Mouse (Mus musculus) thymus, postnatal 14 days (tissue): ENCODE data around the gene Dnajc17.
A peak's percentile ranks its signal among the peaks of the same experiment; 100 is the strongest.

Experiments
- DNase-seq: peaks from one replicate; pipeline ENCODE4 v3.0.0; 2021

Gene Dnajc17

DNA sequence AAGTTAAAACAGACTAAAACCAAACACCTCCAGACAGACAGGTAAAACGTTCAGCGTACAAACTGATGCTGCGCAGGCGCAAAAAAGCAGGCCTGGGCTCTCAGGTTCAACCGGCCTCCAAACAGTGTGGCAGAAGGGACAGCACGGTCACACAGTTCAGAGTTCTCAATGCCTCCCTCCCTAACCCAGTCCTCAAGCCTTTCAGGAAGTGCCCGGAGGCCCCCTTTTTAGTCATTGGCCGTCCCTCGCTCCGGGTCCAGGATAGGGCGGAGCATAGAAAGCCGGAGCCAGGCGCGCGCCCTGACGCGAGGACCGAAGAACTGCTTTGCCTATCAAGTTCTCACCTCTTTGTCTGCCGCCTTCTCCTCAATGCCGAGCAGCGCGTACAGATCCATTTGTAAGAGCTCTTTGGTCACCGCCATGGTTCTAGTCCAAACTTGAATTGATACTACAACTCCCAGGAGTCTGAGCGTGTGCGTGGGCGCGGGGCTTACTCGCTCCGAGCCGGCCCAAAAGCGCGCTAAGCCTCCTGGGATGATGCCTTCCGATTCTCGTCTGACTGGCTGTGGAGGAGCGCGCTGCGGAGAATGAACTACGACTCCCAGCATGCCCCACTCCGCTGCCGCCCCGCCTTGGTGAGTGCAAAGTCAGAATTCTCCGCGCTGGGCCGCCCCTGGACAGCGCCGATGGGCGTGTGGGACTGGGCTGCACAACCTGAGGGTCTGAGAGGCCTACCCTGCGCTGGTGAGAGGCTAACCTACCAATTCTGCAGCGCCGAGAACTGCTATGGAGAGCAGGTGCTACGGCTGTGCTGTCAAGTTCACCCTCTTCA lies at the start of gene Dnajc17, which contains the start of gene Zfyve19:
Dnajc17 (minus strand) TSS at position 452 of the 832 bp plus-strand sequence.
Zfyve19 (plus strand) TSS at position 274 of the 832 bp plus-strand sequence.
- peak; percentile 95 for DNase-seq

DNA sequence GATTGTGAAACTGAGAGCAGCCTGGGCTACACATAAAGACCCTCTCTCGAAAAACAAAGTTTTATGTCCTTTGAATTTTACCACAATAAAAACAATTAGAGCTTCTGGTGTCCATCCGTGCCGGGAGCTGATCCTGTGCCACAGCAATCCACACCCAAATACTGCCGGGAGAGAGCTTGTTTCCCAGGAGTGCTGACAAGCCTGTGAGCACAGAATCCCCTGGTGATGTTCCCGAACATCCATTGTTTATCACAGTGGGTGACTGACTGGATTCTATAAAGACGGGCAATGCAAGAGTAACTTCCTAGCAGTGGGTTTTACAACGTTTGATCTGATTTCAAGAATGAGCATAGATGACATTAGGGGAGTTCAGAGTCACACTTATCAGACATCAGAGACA lies 46.4 kb upstream of the Dnajc17 start:
- no peak for DNase-seq

DNA sequence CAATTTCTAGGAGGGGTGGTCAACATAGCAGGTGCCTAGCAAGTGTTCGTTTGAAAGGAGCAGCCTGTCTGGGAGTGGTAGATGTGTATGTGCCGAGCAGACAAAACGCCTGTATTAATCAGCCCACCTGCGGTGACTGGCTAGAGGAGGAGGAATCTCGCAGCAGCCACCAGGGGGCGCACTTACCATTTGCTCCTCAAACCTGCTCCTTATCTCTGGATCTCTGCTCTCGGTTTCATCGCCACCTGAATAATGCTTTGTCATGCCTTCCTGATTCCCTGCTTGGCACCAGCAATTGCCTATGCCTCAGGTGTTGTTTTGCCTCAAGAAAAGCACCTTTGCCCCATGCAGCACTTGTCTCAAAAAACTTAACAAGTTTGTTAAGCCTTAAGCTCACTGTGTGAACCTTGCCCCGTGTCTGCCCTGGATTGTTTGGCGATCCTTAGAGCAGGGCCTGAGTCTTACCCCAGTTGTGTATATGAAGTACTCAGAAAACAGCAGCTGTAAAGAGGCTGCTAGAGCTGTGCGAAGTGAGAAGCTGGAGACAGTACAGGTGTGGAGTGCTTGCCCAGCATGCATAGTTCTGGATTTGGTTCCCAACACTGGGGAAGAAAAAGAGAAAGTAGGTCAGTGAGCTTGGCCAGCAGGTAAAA lies 42.4 kb upstream of the Dnajc17 start:
- peak; percentile 90 for DNase-seq

- no peak for DNase-seq
Measured at GRCm38 (mm10) chr2:119250377-119250776, 41.8 kb upstream of the Dnajc17 start.

GRCm38 (mm10) chr2:119249592-119250061 lies 41.0 kb upstream of the Dnajc17 start:
- DNase-seq, result no peak

- DNase-seq, result no peak
Measured at GRCm38 (mm10) chr2:119247904-119248303, 39.3 kb upstream of the Dnajc17 start.

GRCm38 (mm10) chr2:119245246-119245645 lies 36.7 kb upstream of the Dnajc17 start:
- DNase-seq, result no peak

- no peak for DNase-seq
Measured at GRCm38 (mm10) chr2:119242548-119242947, 34.0 kb upstream of the Dnajc17 start.

DNA sequence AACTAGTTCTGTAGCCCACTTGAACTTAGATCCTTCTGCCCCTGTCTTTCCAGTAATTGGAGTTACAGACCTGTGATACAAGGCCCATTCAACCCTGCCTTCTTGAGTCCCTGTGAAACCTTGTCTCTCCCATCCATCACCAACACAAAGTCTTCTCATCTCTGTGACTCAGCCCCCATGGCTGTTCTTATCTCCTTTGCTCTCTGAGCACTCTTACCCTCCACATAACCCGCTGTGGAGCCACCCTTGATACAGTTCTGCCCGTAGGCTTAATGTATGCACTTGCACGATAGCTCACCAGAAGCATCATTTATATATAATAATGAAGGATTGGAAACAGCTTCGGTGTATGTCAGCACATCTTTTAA lies 32.2 kb upstream of the Dnajc17 start:
- DNase-seq, result no peak

DNA sequence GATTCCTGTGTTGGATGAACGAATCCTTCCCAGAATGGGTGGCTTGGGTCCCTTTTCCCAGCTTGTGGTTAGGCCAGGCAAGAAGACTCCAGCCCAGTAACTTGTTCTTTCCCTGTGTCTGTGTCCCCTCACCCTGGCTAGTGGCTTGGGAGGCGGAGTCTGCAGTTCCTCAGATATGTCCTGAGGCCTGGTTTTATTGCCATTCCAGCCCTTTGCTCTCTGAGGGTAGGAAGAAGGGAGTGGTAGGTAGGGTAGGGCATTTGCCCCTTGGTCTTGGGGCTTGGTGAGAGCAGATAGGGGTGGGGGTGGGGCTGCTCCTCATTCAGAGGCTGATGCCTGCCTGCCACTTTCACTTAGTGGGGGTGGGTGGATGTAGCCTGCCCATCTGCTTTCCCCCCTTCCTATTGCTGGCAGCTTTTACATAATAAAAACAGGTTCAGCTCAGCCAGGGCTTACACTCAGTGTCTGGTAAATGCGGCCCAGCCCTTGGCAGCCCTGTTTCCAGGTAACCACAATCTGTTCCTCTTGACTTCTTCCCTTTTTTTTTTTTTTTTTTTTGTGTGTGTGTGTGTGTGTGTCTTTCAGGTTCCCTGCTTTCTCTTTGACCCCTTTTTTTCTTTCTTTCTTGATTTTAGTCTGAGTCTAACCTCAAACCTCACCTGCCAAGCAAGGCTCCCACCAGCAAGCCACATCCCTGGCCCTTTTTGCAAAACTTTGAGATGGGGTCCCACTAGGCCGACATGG lies 31.7 kb upstream of the Dnajc17 start:
- no peak for DNase-seq

- no peak for DNase-seq
Measured at GRCm38 (mm10) chr2:119238671-119239070, 30.1 kb upstream of the Dnajc17 start.

DNA sequence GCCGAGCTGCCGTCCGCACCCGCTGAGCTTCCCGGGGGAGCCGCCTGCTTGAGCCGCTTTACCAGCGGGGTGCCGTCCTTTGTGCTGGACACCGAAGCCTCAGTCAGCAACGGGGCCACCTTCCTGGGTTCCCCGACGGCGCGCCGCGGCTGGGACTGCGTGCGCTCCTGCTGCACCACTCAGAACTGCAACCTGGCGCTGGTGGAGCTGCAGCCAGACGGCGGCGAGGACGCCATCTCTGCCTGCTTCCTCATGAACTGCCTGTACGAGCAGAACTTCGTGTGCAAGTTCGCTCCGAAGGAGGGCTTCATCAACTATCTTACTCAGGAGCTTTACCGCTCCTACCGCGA lies 29.3 kb upstream of the Dnajc17 start:
- DNase-seq, result no peak

DNA sequence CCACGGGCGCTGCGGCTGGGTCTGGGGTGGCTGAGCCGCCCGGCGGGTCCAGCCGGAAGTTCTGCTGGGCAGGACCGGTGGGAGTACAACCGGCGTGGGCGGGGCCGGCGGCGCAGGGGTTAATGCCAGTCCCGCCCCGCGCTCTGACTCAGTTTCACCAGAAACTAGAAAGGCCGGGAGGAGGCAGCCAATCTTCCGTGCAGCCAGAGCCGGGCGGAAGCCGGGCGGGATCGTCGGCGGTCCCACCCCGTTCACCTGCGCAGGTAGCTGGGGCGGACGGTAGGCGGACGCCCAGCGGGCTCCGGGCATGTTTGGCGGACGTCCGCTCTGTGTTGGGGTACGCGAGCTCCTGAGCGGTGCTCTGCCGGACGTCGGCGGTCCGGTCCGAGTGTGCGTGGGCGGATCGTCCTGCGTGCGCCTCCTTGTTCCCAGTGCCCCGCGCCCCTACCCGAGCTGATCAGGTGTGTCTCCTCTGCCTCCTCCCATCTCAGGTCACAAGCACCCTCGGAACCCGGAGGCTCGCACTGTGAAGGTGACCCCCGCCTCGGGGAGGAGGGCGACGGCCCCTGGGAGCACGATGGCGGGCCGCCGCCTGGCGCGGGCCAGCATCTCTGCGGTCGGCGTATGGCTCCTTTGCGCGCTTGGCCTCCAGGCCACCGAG lies 28.7 kb upstream of the Dnajc17 start, which contains the start of gene Spint1:
Spint1 (plus strand) TSS at position 153 of the 661 bp plus-strand sequence.
- no peak for DNase-seq

DNA sequence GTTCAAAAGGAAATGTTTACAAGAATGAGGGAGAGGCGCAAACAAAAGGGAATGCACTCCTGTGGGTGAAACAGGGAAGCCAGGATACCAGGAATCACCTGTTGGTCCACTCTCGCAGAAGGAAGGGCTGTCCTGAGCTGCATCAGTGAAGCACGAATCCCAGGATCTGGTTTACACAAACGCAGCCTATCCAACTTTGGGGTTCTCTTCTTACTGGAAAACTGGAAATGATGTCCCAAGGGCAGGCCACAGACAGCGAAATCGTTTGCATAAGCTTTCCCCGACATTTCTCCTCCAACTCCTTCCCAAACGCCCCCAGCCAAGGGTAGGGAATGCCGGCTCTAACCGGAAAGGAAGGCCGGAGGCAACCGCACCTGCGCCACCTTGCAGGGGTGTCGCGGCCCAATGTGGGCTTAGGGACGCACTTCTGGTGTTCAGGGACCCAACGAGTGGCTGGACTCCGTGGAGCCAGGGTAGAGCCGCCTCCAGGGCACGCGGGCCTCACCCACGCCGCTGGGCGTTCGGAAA lies 28.2 kb upstream of the Dnajc17 start:
- no peak for DNase-seq

- DNase-seq, result no peak
Measured at GRCm38 (mm10) chr2:119229775-119230704, 21.4 kb upstream of the Dnajc17 start, which contains the start of gene Ppp1r14d. Gene Ppp1r14d, minus strand, starts transcription at chr2:119229906.

DNA sequence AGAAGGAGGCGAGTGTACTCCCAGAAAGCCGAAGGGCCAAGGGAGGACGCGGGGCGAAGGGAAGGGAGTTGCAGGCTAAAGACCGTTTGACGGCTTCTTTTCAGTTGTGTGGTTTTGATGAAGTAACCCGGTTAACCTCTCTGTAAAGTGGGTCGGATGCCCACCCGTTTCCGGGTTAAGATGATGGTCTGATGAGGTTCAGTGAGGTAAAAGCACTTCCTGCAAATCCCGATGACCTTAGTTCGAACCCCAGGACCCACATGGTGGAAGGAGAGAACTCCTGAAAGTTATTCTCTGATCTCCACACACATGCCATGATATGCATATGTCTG lies 547 bp upstream of the Dnajc17 start:
- DNase-seq, result no peak

DNA sequence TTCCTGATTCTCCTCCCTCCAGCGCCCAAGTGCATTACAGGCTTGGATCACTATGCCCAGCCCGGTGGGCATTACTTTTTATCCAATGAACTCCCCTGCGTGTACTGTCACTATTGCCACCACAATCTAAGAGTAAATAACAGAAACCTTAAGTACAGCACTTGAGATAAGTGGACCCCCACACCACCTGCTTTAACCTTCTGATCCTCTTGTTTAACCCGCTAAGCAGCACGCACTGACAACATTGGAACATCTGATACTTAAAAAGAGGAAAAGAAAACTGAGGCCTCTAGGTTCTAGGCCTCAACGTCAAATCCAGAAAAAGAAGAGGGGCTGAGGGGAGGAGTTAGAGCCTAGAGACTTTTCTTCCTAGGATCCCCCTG lies 643 bp downstream of the Dnajc17 start:
- no peak for DNase-seq

GRCm38 (mm10) chr2:119203871-119204460 lies 4.6 kb downstream of the Dnajc17 start:
- no peak for DNase-seq

- DNase-seq, result no peak
Measured at GRCm38 (mm10) chr2:119202914-119203453, 5.6 kb downstream of the Dnajc17 start.

DNA sequence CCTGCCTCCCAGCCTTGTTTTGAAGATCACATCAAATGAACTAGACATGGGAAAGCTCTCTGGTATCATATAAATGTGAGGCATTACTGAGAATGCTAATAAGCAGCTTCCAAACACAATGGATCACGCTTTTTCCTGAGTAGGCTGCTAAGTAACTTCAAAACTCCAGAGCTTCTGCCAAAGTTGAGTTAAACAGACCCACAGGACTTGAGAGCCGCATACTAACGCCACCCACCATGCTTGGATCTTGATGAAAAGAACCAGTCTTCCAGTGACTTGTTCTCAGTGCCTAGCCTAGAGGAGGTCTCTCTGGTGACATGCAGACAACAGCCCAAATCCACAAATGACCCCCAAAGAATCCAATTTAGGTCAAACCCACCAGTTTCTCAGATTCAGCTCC lies 9.7 kb downstream of the Dnajc17 start:
- DNase-seq, result no peak

- DNase-seq, result no peak
Measured at GRCm38 (mm10) chr2:119198049-119198448, 10.5 kb downstream of the Dnajc17 start.
